Mouse (Mus musculus) stomach, embryonic 16.5 days (tissue): ENCODE data around the gene Cand1. TPM values are rescaled to one million over a fixed set of nuclear protein-coding genes. Genes with fewer than 3 reads are reported as not detected.

Source experiments
- ATAC-seq: fragments of 200-750 bp; cut with Nextera tagmentation; 2 replicates; pipeline ENCODE4 v1.8.0; 2017; ENCODE audit warnings: moderate number of reproducible peaks, moderate TSS enrichment; ENCODE audit not compliant: insufficient read depth, low FRiP score
- H3K27ac ChIP-seq: fragments of 300-500 bp; sonication (generic); 2 replicates; pipeline ENCODE4 v1.5.1; 2014; ENCODE audit warnings: low read length
- H3K27me3 ChIP-seq: fragments of 300-500 bp; sonication (generic); 2 replicates; pipeline ENCODE4 v1.6.1; 2014; ENCODE audit warnings: low read length, control low read depth, mixed read lengths; ENCODE audit not compliant: control insufficient read depth, insufficient read depth
- H3K36me3 ChIP-seq: fragments of 300-500 bp; sonication (generic); 2 replicates; pipeline ENCODE4 v1.6.1; 2014; ENCODE audit warnings: low read length; ENCODE audit not compliant: control insufficient read depth, insufficient read depth
- H3K4me1 ChIP-seq: fragments of 300-500 bp; sonication (generic); 2 replicates; pipeline ENCODE4 v1.6.1; 2014; ENCODE audit warnings: low read length, control low read depth, mixed read lengths; ENCODE audit not compliant: control insufficient read depth, insufficient read depth
- H3K4me2 ChIP-seq: fragments of 300-500 bp; sonication (generic); 2 replicates; pipeline ENCODE4 v1.6.1; 2014; ENCODE audit warnings: low read depth, low read length, mixed read lengths
- H3K4me3 ChIP-seq: fragments of 300-500 bp; sonication (generic); replicated peaks from 2 replicates; pipeline ENCODE4 v1.5.1; 2014; ENCODE audit warnings: mild to moderate bottlenecking, low read length
- H3K9ac ChIP-seq: fragments of 300-500 bp; sonication (generic); 2 replicates; pipeline ENCODE4 v1.6.1; 2014; ENCODE audit warnings: low read length
- H3K9me3 ChIP-seq: fragments of 300-500 bp; sonication (generic); replicated peaks from 2 replicates; pipeline ENCODE4 v1.6.1; 2016; ENCODE audit warnings: low read length, control low read depth; ENCODE audit not compliant: control insufficient read depth
- WGBS: fragments of 180-500 bp; shearing (Covaris S2); extraction: QIAGEN DNeasy Blood & Tissue Kit; methylation state at CpG from one replicate; pipeline ENCODE4 v1.1.7; 2014; 5-methylcytosine and 5-hydroxymethylcytosine counted together
- polyA plus RNA-seq: library from polyadenylated mRNA; unstranded; fragments of >200 nt; fragmentation: Nextera tagmentation; extraction: Ambion mirVana; gene quantifications from 2 replicates; pipeline ENCODE4 v1.2.1, GENCODE M21; 2015

Gene Cand1
- 34.1 and 40.2 TPM in 2 replicates for polyA plus RNA-seq

GRCm38 (mm10) chr10:119239969-119240721, at the start of gene Cand1:
TSS of gene Cand1 (minus strand) at chr10:119240055.
- peak within 1 kb of the TSS; percentile 84 for H3K4me2 ChIP-seq
- peak within 1 kb of the TSS; percentile 99 for H3K4me3 ChIP-seq
- WGBS: under 1% methylated on average over 60 of the region's 67 CpGs
- no peaks in the 10 kb centered on the region for H3K9me3 ChIP-seq
- peaks cover 11% of the 10 kb centered on the region for H3K4me1 ChIP-seq
- ATAC-seq: peak; percentile 98
- peak within 1 kb of the TSS; percentile 99 for H3K27ac ChIP-seq
- H3K9ac ChIP-seq: peak within 1 kb of the TSS; percentile 99
- H3K27me3 ChIP-seq: no peaks in the 10 kb centered on the region
- H3K36me3 ChIP-seq: no peaks in the 10 kb centered on the region; the same call in 1 of the 2 replicates

DNA sequence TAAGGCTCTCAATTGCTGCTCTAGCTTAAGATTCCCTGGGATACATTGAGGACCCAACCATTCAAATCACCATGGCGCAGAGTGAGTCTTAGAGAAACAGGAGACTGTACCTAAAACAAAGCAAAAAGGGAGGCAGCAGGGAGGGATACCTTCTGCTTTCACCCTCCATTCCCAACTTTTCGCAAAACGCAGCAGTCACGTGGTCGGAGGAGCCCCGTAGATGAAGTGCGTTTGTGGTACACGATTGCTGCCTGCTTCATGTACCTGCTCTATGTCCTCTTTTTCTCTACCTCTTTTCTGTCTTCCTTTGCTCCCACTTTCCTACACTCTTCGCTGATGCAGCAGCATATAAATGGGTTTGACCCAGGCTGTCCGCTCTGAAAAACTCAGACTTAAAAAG, 39.0 kb upstream of the Cand1 start:
- H3K36me3 ChIP-seq: no peaks in the 10 kb centered on the region
- no peaks in the 10 kb centered on the region for H3K27me3 ChIP-seq
- H3K4me2 ChIP-seq: no peak overlapping the region
- ATAC-seq: no peak
- no peaks in the 10 kb centered on the region for H3K9me3 ChIP-seq
- H3K4me1 ChIP-seq: no peaks in the 10 kb centered on the region
- H3K9ac ChIP-seq: no peak overlapping the region
- H3K4me3 ChIP-seq: no peak overlapping the region
- H3K27ac ChIP-seq: no peak overlapping the region
- 84% methylated on average over 10 of the region's 10 CpGs for WGBS

- Histone ChIP-seq H3K27ac (no peak overlapping the region), H3K27me3 (no peaks in the 10 kb centered on the region), H3K36me3 (no peaks in the 10 kb centered on the region), H3K4me1 (no peaks in the 10 kb centered on the region), H3K9ac (no peak overlapping the region), H3K9me3 (no peaks in the 10 kb centered on the region), H3K4me3 (no peak overlapping the region), H3K4me2 (no peak overlapping the region)
- WGBS: 84% methylated on average over 6 of the region's 6 CpGs
- no peak for ATAC-seq
These were observed 34.5 kb upstream of the Cand1 start for GRCm38 (mm10) chr10:119274333-119274732.

DNA sequence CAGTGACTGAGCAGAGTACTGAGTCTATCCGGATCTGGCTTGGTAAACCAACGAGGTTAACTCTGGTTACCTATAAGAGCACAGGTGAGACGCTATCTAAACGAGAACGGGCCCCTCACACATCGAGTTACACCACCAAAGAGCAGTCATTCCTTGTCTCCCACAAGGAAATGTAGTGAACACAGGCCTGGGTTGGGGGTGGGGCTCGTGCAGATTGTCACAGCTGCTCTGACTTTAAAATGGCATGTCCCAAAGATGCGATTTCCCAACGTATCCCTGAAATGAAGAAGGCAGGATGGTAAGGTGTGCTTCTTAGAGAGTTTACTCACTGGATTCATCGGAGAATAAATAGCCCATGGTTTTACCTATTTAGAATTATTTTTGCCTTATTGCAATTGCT, 32.7 kb upstream of the Cand1 start:
- no peak overlapping the region for H3K4me2 ChIP-seq
- no peaks in the 10 kb centered on the region for H3K27me3 ChIP-seq
- no peak overlapping the region for H3K27ac ChIP-seq
- no peak overlapping the region for H3K9ac ChIP-seq
- H3K9me3 ChIP-seq: no peaks in the 10 kb centered on the region; the same call in 1 of the 2 replicates
- 78% methylated on average over 10 of the region's 10 CpGs for WGBS
- no peak for ATAC-seq
- H3K36me3 ChIP-seq: no peaks in the 10 kb centered on the region
- H3K4me1 ChIP-seq: no peaks in the 10 kb centered on the region
- no peak overlapping the region for H3K4me3 ChIP-seq

DNA sequence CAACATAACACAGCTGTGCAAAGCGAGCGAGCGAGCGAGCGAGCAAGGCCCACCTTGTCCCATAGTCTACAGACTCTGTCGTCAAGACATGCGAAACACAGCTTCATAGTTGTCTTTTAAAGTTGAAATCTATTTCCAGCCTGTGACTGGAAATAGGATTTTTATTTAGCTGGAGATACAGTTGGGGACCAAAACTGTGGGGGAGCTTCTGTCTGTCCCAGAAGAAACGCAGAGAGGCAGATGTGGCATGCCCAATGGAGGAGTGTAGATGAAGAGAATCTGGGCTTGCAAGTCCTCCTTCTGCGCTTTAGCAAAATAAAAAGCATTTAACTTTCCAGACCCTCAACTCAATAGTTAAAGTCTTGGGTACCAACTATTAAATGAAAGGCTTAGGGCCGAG, 32.1 kb upstream of the Cand1 start:
- 91% methylated on average over 10 of the region's 10 CpGs for WGBS
- Histone ChIP-seq H3K9ac (no peak overlapping the region), H3K27ac (no peak overlapping the region), H3K27me3 (no peaks in the 10 kb centered on the region), H3K4me1 (no peaks in the 10 kb centered on the region), H3K36me3 (no peaks in the 10 kb centered on the region), H3K9me3 (peaks cover 3% of the 10 kb centered on the region; the same call in 1 of the 2 replicates), H3K4me3 (no peak overlapping the region), H3K4me2 (no peak overlapping the region)
- ATAC-seq: no peak

DNA sequence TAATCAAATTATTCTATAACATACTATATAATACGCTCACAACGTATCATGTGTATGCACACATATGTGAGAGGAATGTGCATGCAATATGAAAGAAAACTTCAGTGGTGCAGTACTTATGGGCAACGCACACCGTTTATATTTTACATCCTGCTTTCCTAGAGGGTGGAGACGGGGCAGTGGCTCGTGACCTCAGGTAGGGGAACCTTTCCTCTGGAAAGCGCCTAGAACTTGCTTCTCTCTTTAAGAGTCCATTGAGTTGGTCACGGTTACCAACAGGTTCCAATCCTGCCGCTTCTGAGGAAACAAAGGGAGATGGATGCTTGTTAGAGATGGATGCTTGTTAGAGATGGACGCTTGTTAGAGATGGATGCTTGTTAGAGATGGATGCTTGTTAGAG, 31.2 kb upstream of the Cand1 start:
- 85% methylated on average over 10 of the region's 10 CpGs for WGBS
- no peak overlapping the region for H3K4me2 ChIP-seq
- no peak overlapping the region for H3K9ac ChIP-seq
- no peaks in the 10 kb centered on the region for H3K27me3 ChIP-seq
- no peak for ATAC-seq
- H3K36me3 ChIP-seq: no peaks in the 10 kb centered on the region
- H3K27ac ChIP-seq: no peak overlapping the region
- no peak overlapping the region for H3K4me3 ChIP-seq
- peaks cover 3% of the 10 kb centered on the region; the same call in 1 of the 2 replicates for H3K9me3 ChIP-seq
- no peaks in the 10 kb centered on the region for H3K4me1 ChIP-seq

DNA sequence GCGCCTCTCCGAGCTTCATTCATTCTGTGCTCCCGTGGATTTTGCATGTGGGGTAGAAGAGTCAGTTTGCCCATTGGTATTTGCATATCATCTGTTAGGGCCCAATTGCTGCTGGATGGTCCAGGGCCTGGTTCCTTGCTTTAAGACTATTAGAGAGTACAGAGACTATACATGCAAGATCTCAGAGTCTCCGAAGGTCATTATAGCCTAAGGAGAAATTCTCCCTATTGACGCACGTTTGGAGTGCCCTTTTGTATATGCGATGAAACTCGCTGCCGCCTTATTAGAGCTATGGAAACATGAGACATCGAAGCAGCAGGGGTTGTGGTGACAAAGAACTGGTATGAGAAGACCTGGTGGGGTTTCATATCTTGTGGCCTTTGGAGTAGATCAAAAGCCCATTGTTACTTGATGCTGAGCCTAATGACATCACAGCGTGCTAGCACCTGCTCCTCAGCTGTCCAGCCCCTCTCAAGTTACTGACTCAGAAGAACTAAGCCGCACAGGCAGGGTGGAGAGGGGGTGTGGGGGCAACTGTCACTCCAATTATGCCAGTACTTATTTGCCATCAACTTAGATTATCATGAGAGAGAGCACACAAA, 30.6 kb upstream of the Cand1 start:
- no peak overlapping the region for H3K9ac ChIP-seq
- no peak overlapping the region for H3K27ac ChIP-seq
- H3K4me2 ChIP-seq: no peak overlapping the region
- peaks cover 3% of the 10 kb centered on the region; the same call in 1 of the 2 replicates for H3K9me3 ChIP-seq
- ATAC-seq: no peak
- no peaks in the 10 kb centered on the region for H3K4me1 ChIP-seq
- no peaks in the 10 kb centered on the region for H3K27me3 ChIP-seq
- WGBS: 78% methylated on average over 12 of the region's 12 CpGs
- H3K36me3 ChIP-seq: no peaks in the 10 kb centered on the region
- H3K4me3 ChIP-seq: no peak overlapping the region

DNA sequence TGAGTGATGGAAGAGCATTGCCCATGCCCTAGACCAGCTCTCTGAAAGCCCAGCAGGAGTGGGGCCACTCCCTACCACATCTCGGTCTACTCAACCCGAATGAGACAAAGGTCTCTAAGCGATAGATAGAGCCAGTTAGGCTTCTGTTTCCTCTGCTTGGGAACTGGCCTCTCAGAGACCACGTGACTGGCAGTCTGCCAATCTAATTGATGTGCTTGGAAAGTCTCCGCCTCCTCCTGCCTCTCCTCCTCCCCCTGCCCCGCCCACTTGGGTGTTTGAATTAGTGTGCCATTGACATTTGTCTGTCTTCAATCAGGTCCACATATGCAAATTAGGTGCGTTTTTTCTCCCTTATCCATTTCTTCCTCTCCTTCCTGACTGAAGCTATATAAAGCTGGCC, 24.9 kb upstream of the Cand1 start:
- WGBS: 74% methylated on average over 7 of the region's 7 CpGs

GRCm38 (mm10) chr10:119262821-119263220, 23.0 kb upstream of the Cand1 start:
- H3K9ac ChIP-seq: no peak overlapping the region
- H3K36me3 ChIP-seq: no peaks in the 10 kb centered on the region
- peaks cover 3% of the 10 kb centered on the region; the same call in 1 of the 2 replicates for H3K9me3 ChIP-seq
- no peak overlapping the region for H3K4me3 ChIP-seq
- no peaks in the 10 kb centered on the region for H3K27me3 ChIP-seq
- 76% methylated on average over 5 of the region's 5 CpGs for WGBS
- no peak for ATAC-seq
- H3K4me2 ChIP-seq: no peak overlapping the region
- H3K4me1 ChIP-seq: no peaks in the 10 kb centered on the region
- no peak overlapping the region for H3K27ac ChIP-seq

More for the DNA sequence above, 24.9 kb upstream of the Cand1 start:
- H3K4me3 ChIP-seq: no peak overlapping the region
- H3K27ac ChIP-seq: no peak overlapping the region
- no peaks in the 10 kb centered on the region for H3K36me3 ChIP-seq
- H3K4me1 ChIP-seq: no peaks in the 10 kb centered on the region
- H3K9ac ChIP-seq: no peak overlapping the region
- H3K9me3 ChIP-seq: peaks cover 3% of the 10 kb centered on the region; the same call in 1 of the 2 replicates
- no peaks in the 10 kb centered on the region for H3K27me3 ChIP-seq
- H3K4me2 ChIP-seq: no peak overlapping the region
- no peak for ATAC-seq
